Mouse (Mus musculus): ENCODE measurements around the gene Arhgap15.

DNA sequence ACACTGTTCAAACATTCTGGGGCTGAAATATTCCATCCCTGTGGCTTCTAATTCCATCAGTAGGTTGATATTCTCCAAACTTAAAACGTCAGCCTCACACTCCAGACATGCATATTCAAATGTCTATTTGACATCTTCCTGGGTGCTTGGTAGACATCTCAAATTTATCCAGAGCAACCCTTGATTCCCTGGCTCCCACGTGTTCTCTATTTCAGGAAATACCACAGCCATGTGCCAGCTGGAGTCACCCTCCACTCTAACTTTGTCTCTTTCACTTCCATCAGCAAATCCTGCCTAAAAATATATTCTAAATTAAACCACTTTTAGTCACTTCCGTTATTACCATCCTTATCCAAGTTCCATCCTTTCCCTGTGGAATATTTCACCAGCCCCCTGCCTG is 382.6 kb downstream of the Arhgap15 start:
- no peak for TF ChIP-seq CTCF (IDR thresholded peaks at IDR 0.05; ENCODE audit: low read depth, low read length)
- no peak for TF ChIP-seq GATA1 (IDR thresholded peaks at IDR 0.05; ENCODE audit: borderline replicate concordance, low read length)

Measured in G1E (cell line).